Mouse (Mus musculus) MEL (cell line): ENCODE measurements around the gene Mon1a. TPM values are rescaled to one million over a fixed set of nuclear protein-coding genes. Genes with fewer than 3 reads are reported as not detected.

Source experiments
- DNase-seq: peaks from one replicate; pipeline ENCODE4 v3.0.0; 2011; ENCODE audit warnings: low read depth, low spot score
- H3K27ac ChIP-seq: 2 replicates; pipeline ENCODE4 v1.5.1; 2012; ENCODE audit warnings: low read depth, mild to moderate bottlenecking, control low read depth, low read length, moderate library complexity; ENCODE audit not compliant: control insufficient read depth
- H3K27me3 ChIP-seq, 2 experiments: fragments of 150-350 bp in 1 of 2; sonication (generic) in 1 of 2; 2 replicates each; pipeline ENCODE4 v1.6.1; 2012; ENCODE audit warnings: low read length in 2 of 2, mild to moderate bottlenecking in 2 of 2, improper control_type of control experiment in 1 of 2, moderate library complexity in 1 of 2; ENCODE audit not compliant: insufficient read depth in 2 of 2, control insufficient read depth in 1 of 2
- H3K36me3 ChIP-seq, 2 experiments: 2 replicates each; pipeline ENCODE4 v1.6.1; 2012 to 2014; ENCODE audit warnings: low read length in 2 of 2, improper control_type of control experiment in 1 of 2, inconsistent platforms in 1 of 2, mild to moderate bottlenecking in 1 of 2; ENCODE audit not compliant: insufficient read depth in 2 of 2, control insufficient read depth in 1 of 2
- H3K4me1 ChIP-seq, 2 experiments: fragments of 150-350 bp in 1 of 2; sonication (generic) in 1 of 2; 2 replicates each; pipeline ENCODE4 v1.6.1; 2012; ENCODE audit warnings: low read length in 2 of 2, improper control_type of control experiment in 1 of 2, mild to moderate bottlenecking in 1 of 2; ENCODE audit not compliant: insufficient read depth in 2 of 2, control insufficient read depth in 1 of 2
- H3K4me3 ChIP-seq, 2 experiments: fragments of 150-350 bp in 1 of 2; sonication (generic) in 1 of 2; 2 replicates each; pipeline ENCODE4 v1.5.1; 2012; ENCODE audit warnings: low read depth in 2 of 2, low read length in 2 of 2, mild to moderate bottlenecking in 2 of 2, moderate library complexity in 2 of 2, control low read depth in 1 of 2, improper control_type of control experiment in 1 of 2; ENCODE audit not compliant: control insufficient read depth in 1 of 2, insufficient read depth in 1 of 2
- H3K79me2 ChIP-seq: 2 replicates; pipeline ENCODE4 v1.6.1; 2012; ENCODE audit warnings: mild to moderate bottlenecking, low read length, moderate library complexity; ENCODE audit not compliant: control insufficient read depth, poor library complexity, insufficient read depth
- H3K9ac ChIP-seq: 2 replicates; pipeline ENCODE4 v1.6.1; 2012; ENCODE audit warnings: low read depth, mild to moderate bottlenecking, control low read depth, low read length, moderate library complexity; ENCODE audit not compliant: control insufficient read depth, poor library complexity, severe bottlenecking
- H3K9me3 ChIP-seq: fragments of 150-350 bp; sonication (generic); replicated peaks from 2 replicates; pipeline ENCODE4 v1.6.1; 2012; ENCODE audit warnings: mild to moderate bottlenecking, low read length, improper control_type of control experiment, moderate library complexity; ENCODE audit not compliant: insufficient read depth
- BHLHE40 ChIP-seq: IDR thresholded peaks from 2 replicates; pipeline ENCODE4 v1.6.1; 2012; ENCODE audit warnings: low read depth, mild to moderate bottlenecking, inconsistent platforms, low read length, improper control_type of control experiment, borderline replicate concordance
- E2F4 ChIP-seq: IDR thresholded peaks from 2 replicates; pipeline ENCODE4 v1.6.1; 2011; ENCODE audit warnings: low read depth, low read length, improper control_type of control experiment, borderline replicate concordance
- ETS1 ChIP-seq: IDR thresholded peaks from 2 replicates; pipeline ENCODE4 v1.6.1; 2012; ENCODE audit warnings: low read depth, mild to moderate bottlenecking, inconsistent platforms, low read length, improper control_type of control experiment, moderate library complexity
- GABPA ChIP-seq: IDR thresholded peaks from 2 replicates; pipeline ENCODE4 v1.6.1; 2012; ENCODE audit warnings: low read depth, mild to moderate bottlenecking, inconsistent platforms, low read length, improper control_type of control experiment, moderate library complexity
- JUND ChIP-seq: IDR thresholded peaks from 2 replicates; pipeline ENCODE4 v1.6.1; 2011; ENCODE audit warnings: low read depth, mild to moderate bottlenecking, improper control_type of control experiment, low read length
- MAX ChIP-seq: IDR thresholded peaks from 2 replicates; pipeline ENCODE4 v1.6.1; 2011; ENCODE audit warnings: low read length, improper control_type of control experiment
- MEF2A ChIP-seq: IDR thresholded peaks from 2 replicates; pipeline ENCODE4 v1.6.1; 2014; ENCODE audit warnings: low read depth, mild to moderate bottlenecking, inconsistent platforms, low read length, improper control_type of control experiment; ENCODE audit not compliant: poor library complexity, insufficient replicate concordance, severe bottlenecking; ENCODE audit errors: extremely low read depth
- NELFE ChIP-seq: IDR thresholded peaks from 2 replicates; pipeline ENCODE4 v1.6.1; 2011; ENCODE audit warnings: low read depth, low read length, improper control_type of control experiment
- NRF1 ChIP-seq: IDR thresholded peaks from 2 replicates; pipeline ENCODE4 v1.6.1; 2014; ENCODE audit warnings: low read depth, mild to moderate bottlenecking, inconsistent platforms, low read length, improper control_type of control experiment, moderate library complexity; ENCODE audit not compliant: poor library complexity, insufficient read depth, severe bottlenecking
- POLR2A ChIP-seq, 2 experiments: IDR thresholded peaks; 2 replicates each; pipeline ENCODE4 v1.6.1; 2011 to 2012; ENCODE audit warnings: low read length in 2 of 2, mild to moderate bottlenecking in 2 of 2, control low read depth in 1 of 2, improper control_type of control experiment in 1 of 2, low read depth in 1 of 2, moderate library complexity in 1 of 2; ENCODE audit not compliant: control insufficient read depth in 1 of 2, insufficient read depth in 1 of 2, poor library complexity in 1 of 2
- POLR2AphosphoS2 ChIP-seq: IDR thresholded peaks from 2 replicates; pipeline ENCODE4 v1.6.1; 2011; ENCODE audit warnings: low read length, improper control_type of control experiment
- RAD21 ChIP-seq: IDR thresholded peaks from 2 replicates; pipeline ENCODE4 v1.6.1; 2011; ENCODE audit warnings: mild to moderate bottlenecking, low read depth, low read length, improper control_type of control experiment
- SIN3A ChIP-seq: IDR thresholded peaks from 2 replicates; pipeline ENCODE4 v1.6.1; 2012; ENCODE audit warnings: low read length, improper control_type of control experiment, inconsistent platforms
- SMC3 ChIP-seq: IDR thresholded peaks from 2 replicates; pipeline ENCODE4 v1.6.1; 2011; ENCODE audit warnings: low read depth, low read length, improper control_type of control experiment
- USF1 ChIP-seq: IDR thresholded peaks from 2 replicates; pipeline ENCODE4 v1.6.1; 2014; ENCODE audit warnings: low read depth, mild to moderate bottlenecking, inconsistent platforms, low read length, improper control_type of control experiment, moderate library complexity
- ZKSCAN1 ChIP-seq: IDR thresholded peaks from 2 replicates; pipeline ENCODE4 v1.6.1; 2012; ENCODE audit warnings: low read depth, mild to moderate bottlenecking, inconsistent platforms, low read length, improper control_type of control experiment, moderate library complexity
- ZMIZ1 ChIP-seq: IDR thresholded peaks from 2 replicates; pipeline ENCODE4 v1.6.1; 2012; ENCODE audit warnings: low read depth, mild to moderate bottlenecking, inconsistent platforms, low read length, improper control_type of control experiment, moderate library complexity
- polyA plus RNA-seq, 2 experiments: library from polyadenylated mRNA; stranded (reverse) in 1 of 2; unstranded in 1 of 2; fragments of >175 nt in 1 of 2; fragments of >200 nt in 1 of 2; gene quantifications; 2 replicates each; pipeline versions ENCODE4 v1.2.1 to v1.2.4; 2012; ENCODE audit warnings: low replicate concordance in 2 of 2, low read depth in 1 of 2; ENCODE audit not compliant: insufficient read length in 2 of 2, insufficient read depth in 1 of 2, missing spikeins in 1 of 2
- total RNA-seq: library from RNA; depleted of rRNA; stranded (reverse); fragments of 300-350 nt; gene quantifications from 2 replicates; pipeline ENCODE4 v1.2.3, GENCODE M21; 2012

The Mon1a gene
- total and polyA plus RNA-seq, 3 experiments = 11.5 to 13.5 TPM; not detected in 1

GRCm38 (mm10) chr9:107906252-107906966, 18.5 kb downstream of the Mon1a start, which contains the start of gene Mst1r:
Gene Mst1r, plus strand, starts transcription at chr9:107906873.
- peak in 1 of 2 experiments; percentile 45; a peak in 1 of 4 replicates for TF ChIP-seq POLR2A (IDR thresholded peaks at IDR 0.05; ENCODE audit: control insufficient read depth in 1 of 2, insufficient read depth in 1 of 2, low read depth in 1 of 2, low read length in 2 of 2, poor library complexity in 1 of 2)
- TF ChIP-seq NELFE = peak; percentile 45
- TF ChIP-seq POLR2AphosphoS2 = no peak
- Histone ChIP-seq H3K27ac (peak within 1 kb of the TSS; percentile 95), H3K9ac (peak within 1 kb of the TSS; percentile 49), H3K79me2 (no peaks in the 10 kb centered on the region; the same call in 1 of the 2 replicates), H3K36me3 (peaks cover 0 to 29% of the 10 kb centered on the region in 2 experiments; a peak in 2 of 4 replicates), H3K27me3 (no peaks in the 10 kb centered on the region), H3K9me3 (no peaks in the 10 kb centered on the region), H3K4me3 (peak within 1 kb of the TSS; percentile 35 to 50; a peak in 3 of 4 replicates), H3K4me1 (peaks cover 5 to 38% of the 10 kb centered on the region in 2 experiments)
- peak; percentile 82 for DNase-seq

GRCm38 (mm10) chr9:107906967-107907800, 19.2 kb downstream of the Mon1a start:
- H3K4me3 ChIP-seq = peak overlapping the region; percentile 35 to 50; a peak in 2 of 4 replicates
- no peak for DNase-seq
- peaks cover 0 to 29% of the 10 kb centered on the region in 2 experiments; a peak in 2 of 4 replicates for H3K36me3 ChIP-seq
- peak overlapping the region; percentile 49 for H3K9ac ChIP-seq
- TF ChIP-seq MAX = no peak
- no peak for TF ChIP-seq MEF2A
- TF ChIP-seq NRF1 = no peak
- TF ChIP-seq SIN3A = no peak
- TF ChIP-seq RAD21 = no peak
- TF ChIP-seq ETS1 = no peak
- no peak for TF ChIP-seq POLR2A (IDR thresholded peaks at IDR 0.05; ENCODE audit: control insufficient read depth in 1 of 2, insufficient read depth in 1 of 2, low read depth in 1 of 2, low read length in 2 of 2, poor library complexity in 1 of 2)
- no peak for TF ChIP-seq ZMIZ1
- no peak for TF ChIP-seq ZKSCAN1
- TF ChIP-seq USF1 = no peak
- no peak for TF ChIP-seq GABPA
- no peak for TF ChIP-seq BHLHE40
- no peak for TF ChIP-seq SMC3
- no peak for TF ChIP-seq E2F4
- TF ChIP-seq JUND = no peak
- H3K9me3 ChIP-seq = no peaks in the 10 kb centered on the region
- peak overlapping the region; percentile 95; the same call in 1 of the 2 replicates for H3K27ac ChIP-seq
- no peaks in the 10 kb centered on the region for H3K27me3 ChIP-seq
- no peaks in the 10 kb centered on the region; the same call in 1 of the 2 replicates for H3K79me2 ChIP-seq
- H3K4me1 ChIP-seq = peaks cover 5 to 38% of the 10 kb centered on the region in 2 experiments
